Mouse (Mus musculus) liver, embryonic 14.5 days (tissue): Measurements from ENCODE around the gene Atg16l2.

Source experiments
- CTCF ChIP-seq: IDR thresholded peaks from 2 replicates; pipeline ENCODE4 v1.5.1; 2016; ENCODE audit warnings: antibody characterized with exemption, low read depth, control low read depth
- EP300 ChIP-seq: IDR thresholded peaks from 2 replicates; pipeline ENCODE4 v1.6.1; 2016; ENCODE audit warnings: antibody characterized with exemption, low read depth

DNA sequence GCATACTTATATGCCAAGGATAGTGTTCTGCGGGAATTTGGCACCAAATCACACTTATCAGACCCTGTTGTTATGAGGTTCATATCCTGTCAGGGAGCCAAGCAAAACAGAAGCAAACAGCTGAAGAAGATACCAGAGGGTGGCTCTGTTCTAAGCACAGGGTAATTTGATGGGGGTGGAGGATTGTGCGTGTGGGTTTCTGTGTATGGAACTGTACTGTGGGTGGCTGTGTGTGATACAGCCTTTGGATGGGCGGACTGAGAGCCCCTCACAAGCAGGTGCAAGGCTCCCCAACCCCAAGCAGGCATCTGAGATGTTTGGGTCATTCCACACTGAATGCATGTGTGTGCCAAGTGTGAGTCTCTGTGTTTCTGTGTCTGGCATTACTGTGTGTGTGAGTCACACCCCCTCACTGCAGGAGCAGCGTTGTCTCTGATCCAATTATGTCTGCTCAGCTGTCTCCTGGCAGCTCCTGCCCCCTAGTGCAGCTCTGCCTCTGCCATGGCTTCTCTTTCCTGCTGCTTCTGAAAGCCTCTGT lies 26.6 kb upstream of the Atg16l2 start:
- TF ChIP-seq EP300 (no peak), CTCF (no peak)
